Mouse (Mus musculus): Measurements from ENCODE around the gene Ttyh3. TPM values are rescaled to one million over a fixed set of nuclear protein-coding genes. Genes with fewer than 3 reads are reported as not detected.

The Ttyh3 gene
- total and polyA plus RNA-seq, 2 experiments from 2014 or later, result 56.6 to 196 TPM

- TF ChIP-seq CTCF (IDR thresholded peaks at IDR 0.05), result no peak
- no peak overlapping the region for H3K9ac ChIP-seq (replicated peaks; ENCODE audit: low read length, poor library complexity, severe bottlenecking)
- no peak overlapping the region for H3K4me3 ChIP-seq (ENCODE audit: low read depth, low read length)
- no peak for ATAC-seq (ENCODE audit: low FRiP score)
- no peak overlapping the region for H3K4me2 ChIP-seq (ENCODE audit: low read depth, low read length, poor library complexity, severe bottlenecking)
- H3K36me3 ChIP-seq (ENCODE audit: insufficient read depth, low read length), result no peaks in the 10 kb centered on the region
- DNase-seq (ENCODE audit: low spot score), result no peak
- no peaks in the 10 kb centered on the region for H3K9me3 ChIP-seq (ENCODE audit: low read length)
- peaks cover 15% of the 10 kb centered on the region for H3K4me1 ChIP-seq (ENCODE audit: insufficient read depth, low read length)
- 97% methylated on average over 10 of the region's 10 CpGs for WGBS
- peaks cover 6% of the 10 kb centered on the region for H3K27me3 ChIP-seq (ENCODE audit: insufficient read depth, low read length)
- no peak overlapping the region for H3K27ac ChIP-seq (ENCODE audit: low read depth, low read length)
These were observed 34.7 kb downstream of the Ttyh3 start for GRCm38 (mm10) chr5:140614141-140614540.

DNA sequence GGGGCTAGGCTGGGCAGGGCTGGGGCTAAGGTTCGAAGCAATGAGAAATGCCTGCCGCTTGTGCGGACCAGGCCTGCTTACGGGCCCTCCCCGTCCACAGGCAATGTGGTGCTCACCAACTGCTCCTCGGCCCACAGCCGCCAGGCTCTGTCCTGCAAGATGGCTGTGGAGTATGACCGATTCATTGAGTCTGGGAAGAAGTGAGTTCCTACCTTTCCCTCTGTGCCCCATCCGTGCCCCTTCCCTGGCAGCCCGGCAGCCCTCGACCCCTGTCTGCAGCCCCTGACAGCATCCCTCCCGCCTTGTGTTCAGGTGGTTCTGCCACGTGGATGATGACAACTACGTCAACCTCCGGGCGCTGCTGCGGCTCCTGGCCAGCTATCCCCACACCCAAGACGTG lies 36.6 kb downstream of the Ttyh3 start:
- no peak overlapping the region for H3K9ac ChIP-seq (replicated peaks; ENCODE audit: low read length, poor library complexity, severe bottlenecking)
- WGBS, result 30% methylated on average over 18 of the region's 18 CpGs

DNA sequence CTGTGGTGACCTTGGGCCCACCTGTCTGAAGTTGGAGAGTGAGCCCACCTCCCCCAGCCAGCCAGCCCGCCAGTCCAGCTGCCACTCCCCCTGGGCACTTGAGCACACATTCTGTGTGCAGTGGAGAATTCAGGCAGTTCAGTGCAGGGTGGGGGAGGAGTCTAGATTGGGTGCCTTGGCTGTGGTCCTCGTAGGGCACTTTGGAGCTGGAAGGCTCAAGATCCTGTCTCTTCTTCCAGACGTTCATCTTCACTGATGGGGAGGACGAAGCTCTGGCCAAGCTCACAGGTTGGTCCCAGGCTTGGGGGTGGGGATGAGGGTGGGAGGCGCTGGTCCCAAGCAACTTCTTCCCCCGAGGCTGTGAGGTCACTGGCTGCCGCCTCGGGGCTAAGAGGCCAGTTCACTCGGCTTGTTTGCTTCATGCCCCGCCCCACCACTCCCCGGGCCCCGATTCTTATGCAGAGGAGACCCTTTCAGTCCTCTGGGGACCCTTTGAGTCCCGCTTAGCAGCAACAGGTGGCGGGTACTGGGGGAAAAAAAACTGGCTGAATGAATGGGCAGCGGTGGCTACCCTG lies 37.1 kb downstream of the Ttyh3 start:
- DNase-seq (ENCODE audit: low spot score) (peak; percentile 65), ATAC-seq (ENCODE audit: low FRiP score) (0 out of 2 replicates have a peak, but pooled peaks have one; percentile 20)
- H3K4me1 ChIP-seq (ENCODE audit: insufficient read depth, low read length), result peaks cover 15% of the 10 kb centered on the region
- H3K36me3 ChIP-seq (ENCODE audit: insufficient read depth, low read length), result no peaks in the 10 kb centered on the region
- H3K4me3 ChIP-seq (ENCODE audit: low read depth, low read length), result peak overlapping the region; percentile 52; the same call in 1 of the 2 replicates
- peak overlapping the region; percentile 94 for H3K4me2 ChIP-seq (ENCODE audit: low read depth, low read length, poor library complexity, severe bottlenecking)
- no peak for TF ChIP-seq CTCF (IDR thresholded peaks at IDR 0.05)
- no peak overlapping the region; the same call in 1 of the 2 replicates for H3K9ac ChIP-seq (replicated peaks; ENCODE audit: low read length, poor library complexity, severe bottlenecking)
- peaks cover 22% of the 10 kb centered on the region for H3K27me3 ChIP-seq (ENCODE audit: insufficient read depth, low read length)
- WGBS, result 15% methylated on average over 15 of the region's 15 CpGs
- H3K27ac ChIP-seq (ENCODE audit: low read depth, low read length), result 0 out of 2 replicates have a peak overlapping the region, but pooled peaks have one; percentile 68
- no peaks in the 10 kb centered on the region for H3K9me3 ChIP-seq (ENCODE audit: low read length)

More for the DNA sequence above, 36.6 kb downstream of the Ttyh3 start:
- Histone ChIP-seq H3K36me3 (ENCODE audit: insufficient read depth, low read length) (no peaks in the 10 kb centered on the region), H3K4me3 (ENCODE audit: low read depth, low read length) (0 out of 2 replicates have a peak overlapping the region, but pooled peaks have one; percentile 5), H3K27ac (ENCODE audit: low read depth, low read length) (no peak overlapping the region), H3K4me1 (ENCODE audit: insufficient read depth, low read length) (peaks cover 15% of the 10 kb centered on the region), H3K9me3 (ENCODE audit: low read length) (no peaks in the 10 kb centered on the region), H3K27me3 (ENCODE audit: insufficient read depth, low read length) (peaks cover 22% of the 10 kb centered on the region), H3K4me2 (ENCODE audit: low read depth, low read length, poor library complexity, severe bottlenecking) (peak overlapping the region; percentile 94; the same call in 1 of the 2 replicates)
- DNase-seq (ENCODE audit: low spot score) (no peak), ATAC-seq (ENCODE audit: low FRiP score) (no peak)
- TF ChIP-seq CTCF (IDR thresholded peaks at IDR 0.05), result no peak

DNA sequence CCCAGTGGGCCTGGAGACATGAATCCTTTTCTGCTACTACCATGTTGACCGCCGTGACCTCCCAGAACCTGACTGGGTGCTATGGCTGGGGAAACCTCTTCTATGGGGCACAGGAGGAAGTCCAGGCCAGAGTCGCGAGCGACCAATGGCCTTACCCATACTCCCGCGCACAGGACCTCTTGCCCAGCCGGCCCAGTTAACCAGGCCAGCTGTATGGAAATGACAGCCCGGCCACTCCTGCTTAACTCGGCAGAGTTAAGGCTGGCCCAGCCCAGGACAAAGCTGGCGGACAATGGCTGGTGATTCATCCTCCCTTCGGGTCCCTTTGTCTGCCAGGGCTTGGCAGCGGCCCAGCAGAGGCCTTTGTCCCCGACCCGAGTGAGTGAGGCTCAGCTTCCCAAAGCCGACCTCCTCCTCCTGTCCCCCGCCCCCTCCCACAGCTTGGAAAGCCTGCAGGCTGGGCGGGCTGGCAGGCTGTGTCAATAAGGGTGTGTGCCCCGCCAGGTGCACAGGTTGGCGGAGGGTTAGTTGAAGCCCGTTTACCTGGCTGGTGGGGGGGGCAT lies 37.7 kb downstream of the Ttyh3 start:
- WGBS, result 12% methylated on average over 21 of the region's 21 CpGs

DNA sequence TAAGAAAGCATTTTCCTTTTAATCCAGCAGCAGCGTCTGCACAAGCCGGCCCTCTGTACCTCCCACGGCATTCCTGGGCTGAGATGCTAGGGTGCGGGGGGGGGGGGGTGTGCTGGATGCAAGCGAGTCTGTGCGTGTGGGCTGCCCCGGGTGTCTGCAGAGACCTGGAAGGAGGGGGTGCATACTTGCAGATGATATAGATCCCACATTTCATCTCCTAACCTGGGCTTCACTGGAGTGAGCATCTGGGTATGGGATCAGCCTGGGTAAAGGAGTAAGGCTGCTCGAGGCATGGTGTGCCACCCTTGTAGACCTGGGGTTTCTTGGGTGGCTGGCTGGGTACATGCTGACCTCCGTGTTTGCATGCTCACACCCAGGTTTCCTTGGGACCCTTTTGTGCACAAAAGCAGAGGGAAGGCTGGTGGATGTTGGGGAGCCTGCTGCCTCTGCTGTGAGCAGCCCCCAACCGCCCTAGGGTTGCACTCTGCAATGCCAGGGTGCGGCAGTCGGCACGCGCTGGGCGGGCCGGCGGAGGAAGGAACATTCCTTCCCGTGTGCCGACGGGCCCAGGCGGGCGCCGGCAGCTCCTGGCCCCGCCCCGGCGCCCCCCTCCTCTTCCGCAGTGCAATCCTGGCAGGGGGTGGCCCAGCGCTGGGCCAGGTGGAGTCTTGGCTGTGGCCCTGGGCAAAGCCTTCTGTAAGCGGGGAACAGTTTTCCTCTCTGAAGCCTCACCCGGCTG lies 38.4 kb downstream of the Ttyh3 start:
- peak overlapping the region; percentile 94 for H3K4me2 ChIP-seq (ENCODE audit: low read depth, low read length, poor library complexity, severe bottlenecking)
- ATAC-seq (ENCODE audit: low FRiP score), result no peak

More for the DNA sequence above, 37.7 kb downstream of the Ttyh3 start:
- DNase-seq (ENCODE audit: low spot score) (peak; percentile 90), ATAC-seq (ENCODE audit: low FRiP score) (peak; percentile 45)
- TF ChIP-seq CTCF (IDR thresholded peaks at IDR 0.05), result no peak
- Histone ChIP-seq H3K27me3 (ENCODE audit: insufficient read depth, low read length) (peaks cover 22% of the 10 kb centered on the region), H3K4me1 (ENCODE audit: insufficient read depth, low read length) (peaks cover 18% of the 10 kb centered on the region), H3K4me3 (ENCODE audit: low read depth, low read length) (peak overlapping the region; percentile 52), H3K9ac (replicated peaks; ENCODE audit: low read length, poor library complexity, severe bottlenecking) (peak overlapping the region; percentile 57), H3K9me3 (ENCODE audit: low read length) (no peaks in the 10 kb centered on the region), H3K4me2 (ENCODE audit: low read depth, low read length, poor library complexity, severe bottlenecking) (peak overlapping the region; percentile 94), H3K27ac (ENCODE audit: low read depth, low read length) (peak overlapping the region; percentile 68), H3K36me3 (ENCODE audit: insufficient read depth, low read length) (no peaks in the 10 kb centered on the region)

More for the DNA sequence above, 38.4 kb downstream of the Ttyh3 start:
- Histone ChIP-seq H3K27me3 (ENCODE audit: insufficient read depth, low read length) (peaks cover 22% of the 10 kb centered on the region), H3K4me3 (ENCODE audit: low read depth, low read length) (peak overlapping the region; percentile 52), H3K27ac (ENCODE audit: low read depth, low read length) (peak overlapping the region; percentile 68), H3K4me1 (ENCODE audit: insufficient read depth, low read length) (peaks cover 19% of the 10 kb centered on the region), H3K36me3 (ENCODE audit: insufficient read depth, low read length) (no peaks in the 10 kb centered on the region), H3K9ac (replicated peaks; ENCODE audit: low read length, poor library complexity, severe bottlenecking) (peak overlapping the region; percentile 57), H3K9me3 (ENCODE audit: low read length) (no peaks in the 10 kb centered on the region)
- WGBS, result 5% methylated on average over 27 of the region's 30 CpGs
- TF ChIP-seq CTCF (IDR thresholded peaks at IDR 0.05), result no peak
- no peak for DNase-seq (ENCODE audit: low spot score)

Data from midbrain, postnatal 0 days (tissue).